ENCODE assay signal across 8 mouse cellular contexts in genomic region chr17:45251034-45251730, GRCm38 (mm10).
DNase-seq lines count a peak whose midpoint lies in the region; ATAC-seq and TF ChIP-seq lines count a peak whose summit lies in the region.

No protein-coding gene starts in this region.

- no peak overlapping the region for H3ac ChIP-seq in C2C12 (ENCODE audit: control insufficient read depth, insufficient read length, low read depth)

- no peaks in the 10 kb centered on the region for H3K36me3 ChIP-seq in C2C12 (ENCODE audit: control insufficient read depth, insufficient read depth)
- no peaks in the 10 kb centered on the region for H3K36me3 ChIP-seq in embryonic facial prominence, embryonic 14.5 days (ENCODE audit: control insufficient read depth, insufficient read depth, low read length)
- H3K36me3 ChIP-seq in heart, embryonic 14.5 days (ENCODE audit: control insufficient read depth, insufficient read depth, low read length), result no peaks in the 10 kb centered on the region
- no peaks in the 10 kb centered on the region for H3K36me3 ChIP-seq in liver, embryonic 11.5 days (ENCODE audit: control insufficient read depth, insufficient read depth, low read length)
- no peaks in the 10 kb centered on the region for H3K36me3 ChIP-seq in neural tube, embryonic 11.5 days (ENCODE audit: control insufficient read depth, insufficient read depth, low read length)
- no peaks in the 10 kb centered on the region for H3K36me3 ChIP-seq in stomach, embryonic 15.5 days

- H3K27ac ChIP-seq in bone marrow, adult 2 months (ENCODE audit: control insufficient read depth, insufficient read depth, low read depth, low read length, poor library complexity), result no peak overlapping the region
- no peak overlapping the region for H3K27ac ChIP-seq in embryonic facial prominence, embryonic 14.5 days (replicated peaks; ENCODE audit: low read depth, low read length)
- H3K27ac ChIP-seq in heart, embryonic 14.5 days (replicated peaks in 1 of 2; ENCODE audit: control insufficient read depth in 1 of 2, insufficient read depth in 1 of 2, low read depth in 2 of 2, low read length in 2 of 2), result no peak overlapping the region
- no peak overlapping the region for H3K27ac ChIP-seq in liver, embryonic 11.5 days (ENCODE audit: low read depth, low read length)
- no peak overlapping the region for H3K27ac ChIP-seq in neural tube, embryonic 11.5 days (ENCODE audit: low read depth, low read length)
- H3K27ac ChIP-seq in stomach, embryonic 15.5 days, result no peak overlapping the region

- TF ChIP-seq POLR2A in bone marrow, adult 2 months (IDR thresholded peaks at IDR 0.05; ENCODE audit: borderline replicate concordance, control insufficient read depth, low read depth, low read length), result no peak

- DNase-seq in embryonic facial prominence, embryonic 14.5 days (ENCODE audit: low spot score), result peak; percentile 73
- peak; percentile 86 for DNase-seq in kidney, postnatal 10 days
- DNase-seq in liver, embryonic 11.5 days (ENCODE audit: low spot score), result peak; percentile 49
- DNase-seq in neural tube, embryonic 11.5 days (ENCODE audit: low spot score), result peak; percentile 84

- H3K4me1 ChIP-seq in bone marrow, adult 2 months (ENCODE audit: control insufficient read depth, insufficient read depth, low read length), result no peaks in the 10 kb centered on the region
- H3K4me1 ChIP-seq in embryonic facial prominence, embryonic 14.5 days (ENCODE audit: control insufficient read depth, insufficient read depth, low read length), result peaks cover 21% of the 10 kb centered on the region
- no peaks in the 10 kb centered on the region for H3K4me1 ChIP-seq in heart, embryonic 14.5 days (ENCODE audit: control insufficient read depth in 2 of 2, insufficient read depth in 2 of 2, low read length in 2 of 2)
- H3K4me1 ChIP-seq in liver, embryonic 11.5 days (replicated peaks; ENCODE audit: control insufficient read depth, insufficient read depth, low read length), result no peaks in the 10 kb centered on the region
- no peaks in the 10 kb centered on the region for H3K4me1 ChIP-seq in neural tube, embryonic 11.5 days (ENCODE audit: control insufficient read depth, insufficient read depth, low read length)
- peaks cover 3% of the 10 kb centered on the region; the same call in 1 of the 2 replicates for H3K4me1 ChIP-seq in stomach, embryonic 15.5 days

- H3K4me2 ChIP-seq in embryonic facial prominence, embryonic 14.5 days (ENCODE audit: low read depth, low read length), result peak overlapping the region; percentile 27
- peak overlapping the region; percentile 48 for H3K4me2 ChIP-seq in heart, embryonic 14.5 days (ENCODE audit: low read length)
- H3K4me2 ChIP-seq in liver, embryonic 11.5 days, result peak overlapping the region; percentile 38; the same call in 1 of the 2 replicates
- H3K4me2 ChIP-seq in neural tube, embryonic 11.5 days (ENCODE audit: low read depth), result peak overlapping the region; percentile 19; the same call in 1 of the 2 replicates
- H3K4me2 ChIP-seq in stomach, embryonic 15.5 days, result peak overlapping the region; percentile 38

- no peaks in the 10 kb centered on the region for H3K79me3 ChIP-seq in C2C12 (ENCODE audit: low read depth)

- H3K27me3 ChIP-seq in C2C12 (ENCODE audit: control insufficient read depth, insufficient read depth, insufficient read length), result no peaks in the 10 kb centered on the region
- no peaks in the 10 kb centered on the region; the same call in 1 of the 2 replicates for H3K27me3 ChIP-seq in embryonic facial prominence, embryonic 14.5 days (replicated peaks; ENCODE audit: control insufficient read depth, insufficient read depth, low read length)
- no peaks in the 10 kb centered on the region for H3K27me3 ChIP-seq in heart, embryonic 14.5 days (ENCODE audit: control insufficient read depth, insufficient read depth, low read length)
- no peaks in the 10 kb centered on the region for H3K27me3 ChIP-seq in liver, embryonic 11.5 days (replicated peaks; ENCODE audit: control insufficient read depth, insufficient read depth, low read length)
- no peaks in the 10 kb centered on the region for H3K27me3 ChIP-seq in neural tube, embryonic 11.5 days (ENCODE audit: control insufficient read depth, insufficient read depth, low read length)
- no peaks in the 10 kb centered on the region; the same call in 1 of the 2 replicates for H3K27me3 ChIP-seq in stomach, embryonic 15.5 days (replicated peaks)

- no peaks in the 10 kb centered on the region for H3K79me2 ChIP-seq in C2C12 (ENCODE audit: control insufficient read depth, insufficient read depth)

- no peaks in the 10 kb centered on the region for H3K9me3 ChIP-seq in embryonic facial prominence, embryonic 14.5 days (ENCODE audit: control insufficient read depth, low read length)
- no peaks in the 10 kb centered on the region for H3K9me3 ChIP-seq in heart, embryonic 14.5 days (ENCODE audit: control insufficient read depth, low read length)
- no peaks in the 10 kb centered on the region for H3K9me3 ChIP-seq in liver, embryonic 11.5 days (ENCODE audit: control insufficient read depth, low read length)
- H3K9me3 ChIP-seq in neural tube, embryonic 11.5 days (ENCODE audit: control insufficient read depth, low read length), result no peaks in the 10 kb centered on the region
- H3K9me3 ChIP-seq in stomach, embryonic 15.5 days, result no peaks in the 10 kb centered on the region

- TF ChIP-seq CTCF in C2C12 (IDR thresholded peaks at IDR 0.05; ENCODE audit: control insufficient read depth, insufficient read depth, insufficient read length), result peak; percentile 80
- TF ChIP-seq CTCF in bone marrow, adult 2 months (IDR thresholded peaks at IDR 0.05; ENCODE audit: control insufficient read depth, insufficient read depth, low read length), result peak; percentile 69

- 36% methylated on average over 22 of the region's 22 CpGs for WGBS in bone marrow, adult 2 months
- WGBS in embryonic facial prominence, embryonic 14.5 days, result 32% methylated on average over 18 of the region's 22 CpGs
- WGBS in heart, embryonic 14.5 days, result 28% methylated on average over 22 of the region's 22 CpGs
- 30% methylated on average over 22 of the region's 22 CpGs for WGBS in liver, embryonic 11.5 days
- 31% methylated on average over 22 of the region's 22 CpGs for WGBS in neural tube, embryonic 11.5 days
- whole genome bisulfite sequencing in stomach, embryonic 15.5 days, result 43% methylated on average over 22 of the region's 22 CpGs

- H3K4me3 ChIP-seq in C2C12 (ENCODE audit: insufficient read depth, poor library complexity, severe bottlenecking), result no peak overlapping the region
- H3K4me3 ChIP-seq in bone marrow, adult 2 months (replicated peaks; ENCODE audit: control insufficient read depth, low read depth, low read length), result no peak overlapping the region
- H3K4me3 ChIP-seq in embryonic facial prominence, embryonic 14.5 days (ENCODE audit: low read depth, low read length), result no peak overlapping the region
- no peak overlapping the region for H3K4me3 ChIP-seq in heart, embryonic 14.5 days (ENCODE audit: control insufficient read depth in 1 of 2, insufficient read depth in 1 of 2, low read depth in 1 of 2, low read length in 2 of 2)
- no peak overlapping the region for H3K4me3 ChIP-seq in liver, embryonic 11.5 days (ENCODE audit: low read depth, low read length)
- no peak overlapping the region for H3K4me3 ChIP-seq in neural tube, embryonic 11.5 days (ENCODE audit: low read depth, low read length)
- H3K4me3 ChIP-seq in stomach, embryonic 15.5 days (replicated peaks), result no peak overlapping the region

- peak; percentile 54; the same call in 1 of the 2 replicates for ATAC-seq in embryonic facial prominence, embryonic 14.5 days (ENCODE audit: low read depth)
- no peak for ATAC-seq in heart, embryonic 14.5 days (ENCODE audit: insufficient number of reproducible peaks, insufficient read depth, low FRiP score, low read depth)
- ATAC-seq in liver, embryonic 11.5 days (replicated peaks; ENCODE audit: low FRiP score), result no peak
- ATAC-seq in neural tube, embryonic 11.5 days (ENCODE audit: insufficient read depth, low FRiP score, low TSS enrichment), result peak; percentile 66
- no peak for ATAC-seq in stomach, embryonic 15.5 days (ENCODE audit: insufficient read depth, low FRiP score, low read depth)

- no peak overlapping the region for H3K9ac ChIP-seq in embryonic facial prominence, embryonic 14.5 days (ENCODE audit: low read depth, low read length)
- H3K9ac ChIP-seq in heart, embryonic 14.5 days (ENCODE audit: low read length), result no peak overlapping the region
- H3K9ac ChIP-seq in liver, embryonic 11.5 days (ENCODE audit: low read depth, low read length), result no peak overlapping the region
- H3K9ac ChIP-seq in neural tube, embryonic 11.5 days (ENCODE audit: low read length), result no peak overlapping the region
- H3K9ac ChIP-seq in stomach, embryonic 15.5 days, result no peak overlapping the region

TF ChIP-seq in C2C12, 6 proteins besides CTCF, POLR2A, EP300 and RAD21:
- TF ChIP-seq FOSL1 (IDR thresholded peaks at IDR 0.05; ENCODE audit: insufficient read depth, low read length, poor library complexity, severe bottlenecking) (no peak), MAX (IDR thresholded peaks at IDR 0.05) (no peak), MYOD1 (IDR thresholded peaks at IDR 0.05; ENCODE audit: control insufficient read depth, insufficient read length, low read depth) (no peak), CEBPB (IDR thresholded peaks at IDR 0.05; ENCODE audit: low read depth) (no peak), USF1 (IDR thresholded peaks at IDR 0.05; ENCODE audit: low read depth) (no peak), MYOG (IDR thresholded peaks at IDR 0.05; ENCODE audit: control insufficient read depth, extremely low read depth, insufficient read length) (no peak)

Comparison
In these comparisons a context has a peak if more than half of its experiments do, and no peak if none do; other contexts are left out.
1. ATAC-seq: peak in embryonic facial prominence, embryonic 14.5 days (single experiment) and neural tube, embryonic 11.5 days (single experiment); none in heart, embryonic 14.5 days (single experiment), liver, embryonic 11.5 days (single experiment) and stomach, embryonic 15.5 days (single experiment).
2. Peak in every context shown above with its lines, with median percentiles within 50 percentile points of each other: DNase-seq and H3K4me2 ChIP-seq.